Mouse (Mus musculus): ENCODE measurements around the gene Lsr.
"Not testable (repeated sequence)": the region's sequence is repeated elsewhere in the genome, so short reads cannot be mapped to it uniquely, and the experiment has no call there.

The Lsr gene

GRCm38 (mm10) chr7:30935422-30936099 is 37.7 kb downstream of the Lsr start:
- not testable (repeated sequence) for DNase-seq (ENCODE audit: low read depth, low spot score)

- DNase-seq (ENCODE audit: low read depth, low spot score), result not testable (repeated sequence)
These were observed 48.7 kb downstream of the Lsr start, which contains the start of gene Hamp2 for GRCm38 (mm10) chr7:30924581-30924980. Gene Hamp2 (minus strand): TSS chr7:30924681.

- no peak for DNase-seq (ENCODE audit: low read depth, low spot score)
These were observed 49.2 kb downstream of the Lsr start for GRCm38 (mm10) chr7:30924071-30924470.

- not testable (repeated sequence) for DNase-seq (ENCODE audit: low read depth, low spot score)
These were observed 50.8 kb downstream of the Lsr start for GRCm38 (mm10) chr7:30922490-30922889.

GRCm38 (mm10) chr7:30920217-30920616 is 53.0 kb downstream of the Lsr start:
- no peak for DNase-seq (ENCODE audit: low read depth, low spot score)

DNA sequence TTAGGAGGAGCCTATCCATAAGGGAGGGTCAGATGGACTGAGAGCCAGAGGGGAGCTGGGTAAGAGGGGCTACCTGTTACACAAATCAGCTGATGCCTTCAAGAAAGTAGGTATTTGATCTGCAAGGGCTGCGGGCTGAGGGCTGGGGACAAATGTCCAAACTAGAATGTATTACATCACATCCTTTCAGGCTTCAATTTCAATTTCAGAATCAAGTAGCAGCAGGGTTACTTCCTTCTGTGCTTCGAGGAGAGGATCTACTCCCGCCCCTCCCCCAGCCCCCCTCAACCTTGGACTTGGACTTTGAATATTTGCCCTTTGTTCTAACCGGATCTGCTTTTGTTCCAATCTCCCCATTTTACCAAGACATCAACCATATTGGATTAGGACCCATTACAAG is 56.0 kb downstream of the Lsr start:
- DNase-seq (ENCODE audit: low read depth, low spot score), result no peak

DNA sequence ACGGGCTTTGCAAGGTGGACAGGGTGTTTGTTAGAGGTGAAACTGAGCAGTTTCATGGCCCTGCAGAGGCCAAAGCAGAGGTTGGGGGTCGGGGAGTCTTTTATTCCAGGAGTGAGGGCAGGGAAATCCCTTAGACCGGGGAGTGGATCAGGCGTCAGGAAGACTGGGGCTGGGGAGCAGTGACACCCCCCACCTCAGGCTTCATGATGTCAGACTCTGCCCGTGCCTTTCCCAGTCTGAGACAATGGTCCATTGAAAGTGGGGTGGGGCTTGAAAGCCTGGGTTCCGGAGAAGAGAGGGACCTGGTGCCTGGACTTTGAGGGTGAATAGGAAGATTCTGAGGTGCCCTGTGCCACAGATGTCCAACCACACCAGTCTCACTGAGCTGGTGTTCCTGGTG is 56.6 kb downstream of the Lsr start:
- DNase-seq (ENCODE audit: low read depth, low spot score), result no peak

- DNase-seq (ENCODE audit: low read depth, low spot score), result no peak
These were observed 58.5 kb downstream of the Lsr start, which contains the start of gene Mag for GRCm38 (mm10) chr7:30914732-30915131. Gene Mag (minus strand): TSS chr7:30914873.

- DNase-seq (ENCODE audit: low read depth, low spot score), result no peak
These were observed 63.5 kb downstream of the Lsr start for GRCm38 (mm10) chr7:30909773-30910172.

- no peak for DNase-seq (ENCODE audit: low read depth, low spot score)
These were observed 64.3 kb downstream of the Lsr start for GRCm38 (mm10) chr7:30908992-30909431.

GRCm38 (mm10) chr7:30908277-30908991 is 64.8 kb downstream of the Lsr start:
- no peak for DNase-seq (ENCODE audit: low read depth, low spot score)

All from 3T3-L1 (cell line).